Mouse (Mus musculus) CD4-positive, CD25-positive, alpha-beta regulatory T cell, adult 2 months (primary cell): ENCODE results near the gene Plk5.
"Not testable (repeated sequence)": the region's sequence is repeated elsewhere in the genome, so short reads cannot be mapped to it uniquely, and the experiment has no call there.

Experiments used
- DNase-seq: peaks from one replicate; pipeline ENCODE4 v3.0.0-alpha.2; 2012; ENCODE audit warnings: low read depth, low spot score

Gene Plk5

GRCm38 (mm10) chr10:80330888-80331287 is 25.4 kb upstream of the Plk5 start:
- DNase-seq, result no peak

GRCm38 (mm10) chr10:80331636-80332524 is 24.4 kb upstream of the Plk5 start:
- no peak for DNase-seq

- no peak for DNase-seq
Measured at GRCm38 (mm10) chr10:80332525-80332989, 23.7 kb upstream of the Plk5 start.

GRCm38 (mm10) chr10:80336263-80336662 is 20.0 kb upstream of the Plk5 start:
- no peak for DNase-seq

- DNase-seq, result peak; percentile 88
Measured at GRCm38 (mm10) chr10:80339941-80340750, 16.1 kb upstream of the Plk5 start.

- DNase-seq, result no peak
Measured at GRCm38 (mm10) chr10:80341026-80341425, 15.2 kb upstream of the Plk5 start.

GRCm38 (mm10) chr10:80341491-80342304 is 14.6 kb upstream of the Plk5 start:
- DNase-seq, result peak; percentile 40

GRCm38 (mm10) chr10:80342305-80342748 is 13.9 kb upstream of the Plk5 start:
- DNase-seq, result no peak

GRCm38 (mm10) chr10:80342749-80343424 is 13.4 kb upstream of the Plk5 start:
- DNase-seq, result peak; percentile 79

GRCm38 (mm10) chr10:80343425-80343895 is 12.8 kb upstream of the Plk5 start:
- DNase-seq, result no peak

- no peak for DNase-seq
Measured at GRCm38 (mm10) chr10:80344131-80344661, 12.1 kb upstream of the Plk5 start.

GRCm38 (mm10) chr10:80345122-80345521 is 11.1 kb upstream of the Plk5 start:
- peak; percentile 55 for DNase-seq

GRCm38 (mm10) chr10:80345929-80346328 is 10.3 kb upstream of the Plk5 start:
- DNase-seq, result not testable (repeated sequence)

- no peak for DNase-seq
Measured at GRCm38 (mm10) chr10:80347514-80347967, 8.7 kb upstream of the Plk5 start.

- peak; percentile 86 for DNase-seq
Measured at GRCm38 (mm10) chr10:80348244-80348781, 7.9 kb upstream of the Plk5 start, which contains the start of gene Adamtsl5. Gene Adamtsl5, minus strand, starts transcription at chr10:80348412.

- DNase-seq, result no peak
Measured at GRCm38 (mm10) chr10:80348981-80349380, 7.3 kb upstream of the Plk5 start.

- DNase-seq, result peak; percentile 90
Measured at GRCm38 (mm10) chr10:80350292-80350691, 6.0 kb upstream of the Plk5 start.

- no peak for DNase-seq
Measured at GRCm38 (mm10) chr10:80351896-80352295, 4.4 kb upstream of the Plk5 start.

- DNase-seq, result no peak
Measured at GRCm38 (mm10) chr10:80352727-80353126, 3.5 kb upstream of the Plk5 start.

- no peak for DNase-seq
Measured at GRCm38 (mm10) chr10:80355431-80355830, 828 bp upstream of the Plk5 start.
